Mouse (Mus musculus) embryo, embryonic 9.5 days (tissue): Measurements from ENCODE around the gene Med17.

Experiments
- DNase-seq: peaks from one replicate; pipeline ENCODE4 v3.0.0-alpha.2; 2017; ENCODE audit errors: extremely low spot score

Gene Med17

DNA sequence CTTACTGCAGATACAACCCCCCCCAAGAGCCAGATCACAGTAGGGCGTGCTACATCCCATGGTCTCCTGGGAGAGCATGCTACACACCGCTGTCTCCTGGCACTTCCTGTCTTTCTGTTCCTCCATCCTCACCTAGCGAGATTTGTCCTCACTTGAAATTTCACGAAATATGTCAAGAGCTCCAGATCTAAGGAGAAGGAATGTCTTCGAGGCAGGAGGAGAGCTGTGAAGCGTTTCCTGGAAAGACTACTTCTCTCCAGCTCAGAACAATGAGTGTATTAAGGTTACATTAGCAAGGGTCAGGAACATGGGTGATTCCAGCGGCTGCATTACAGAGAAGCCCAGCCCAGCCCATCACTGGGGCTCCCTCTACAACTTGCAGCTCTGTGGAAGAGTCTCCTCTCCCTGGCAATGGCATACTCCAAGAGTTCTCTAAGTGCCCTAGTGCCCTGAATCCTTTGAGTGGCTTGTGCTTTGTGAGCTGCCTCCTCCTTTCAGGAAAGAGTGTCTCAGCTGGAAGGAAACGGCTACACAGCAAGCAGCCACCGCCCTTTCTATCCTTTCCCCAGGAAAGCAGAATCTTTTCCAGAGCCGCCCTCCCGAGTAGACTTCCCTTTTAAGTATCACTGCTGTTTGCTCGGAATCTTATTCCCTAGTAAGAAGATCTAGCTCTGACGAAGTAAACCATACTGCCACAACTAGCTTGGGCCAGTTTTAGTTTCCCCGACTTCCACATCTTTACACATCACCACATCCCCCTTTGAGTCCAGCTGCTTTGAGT is 42.0 kb downstream of the Med17 start:
- no peak for DNase-seq

DNA sequence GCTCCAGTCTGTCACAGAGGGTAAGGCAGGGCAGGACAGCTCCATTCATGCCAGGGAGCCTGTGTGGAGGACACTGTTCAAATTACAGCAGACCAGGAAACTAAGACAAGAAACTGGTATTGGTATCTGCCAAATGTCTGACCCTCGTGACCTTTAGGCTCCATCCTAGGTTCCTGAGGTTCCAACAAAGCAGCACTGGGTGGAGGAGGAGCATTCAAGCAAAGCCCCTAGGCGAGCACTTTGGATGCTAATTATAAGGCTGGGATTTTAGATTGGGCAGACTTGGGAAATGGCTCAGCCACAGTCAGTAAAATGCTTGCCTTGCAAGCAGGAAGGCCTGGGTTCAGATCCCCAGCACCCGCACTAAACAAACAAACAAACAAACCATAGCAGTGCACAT is 43.7 kb downstream of the Med17 start:
- no peak for DNase-seq

- DNase-seq, result no peak
These were observed 46.1 kb downstream of the Med17 start for GRCm38 (mm10) chr9:15233604-15234003.

DNA sequence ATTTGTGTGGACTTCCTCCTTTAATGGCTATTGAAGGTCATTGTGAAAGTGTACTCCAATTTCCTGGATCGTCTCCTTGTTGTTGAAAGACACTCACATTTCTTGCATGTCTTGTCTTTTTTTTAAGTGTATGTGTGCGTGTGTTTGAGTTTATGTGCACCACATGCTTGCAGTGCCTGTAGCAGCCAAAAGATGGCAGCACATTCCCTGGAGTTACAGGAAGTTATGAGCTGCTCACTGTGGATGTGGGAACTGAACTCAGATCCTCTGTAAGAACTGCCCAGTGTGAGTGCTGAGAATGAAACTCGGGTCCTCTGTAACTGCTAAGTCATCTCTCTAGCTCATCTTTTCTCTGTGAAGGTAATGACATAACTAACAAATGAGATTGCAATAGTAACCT is 47.3 kb downstream of the Med17 start:
- DNase-seq, result no peak

DNA sequence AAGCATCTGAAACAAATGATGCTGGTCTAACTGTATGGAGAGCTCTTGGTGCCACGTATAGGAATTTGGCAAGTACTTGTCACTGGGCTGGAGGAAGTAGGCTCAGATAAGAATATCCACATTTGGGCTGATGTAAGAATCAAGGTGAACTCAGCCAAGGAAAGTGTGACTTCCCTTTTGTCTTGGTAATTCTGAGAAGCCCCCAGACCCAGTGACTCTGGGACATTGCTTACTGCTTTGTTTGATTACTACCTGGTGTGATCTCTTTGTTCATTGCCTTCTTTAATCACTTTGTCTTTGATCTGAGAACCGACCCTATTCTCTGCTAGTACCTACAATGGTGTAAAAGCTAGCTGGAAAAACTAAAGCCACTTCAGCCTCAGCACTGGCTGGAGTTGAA is 54.8 kb downstream of the Med17 start:
- no peak for DNase-seq

DNA sequence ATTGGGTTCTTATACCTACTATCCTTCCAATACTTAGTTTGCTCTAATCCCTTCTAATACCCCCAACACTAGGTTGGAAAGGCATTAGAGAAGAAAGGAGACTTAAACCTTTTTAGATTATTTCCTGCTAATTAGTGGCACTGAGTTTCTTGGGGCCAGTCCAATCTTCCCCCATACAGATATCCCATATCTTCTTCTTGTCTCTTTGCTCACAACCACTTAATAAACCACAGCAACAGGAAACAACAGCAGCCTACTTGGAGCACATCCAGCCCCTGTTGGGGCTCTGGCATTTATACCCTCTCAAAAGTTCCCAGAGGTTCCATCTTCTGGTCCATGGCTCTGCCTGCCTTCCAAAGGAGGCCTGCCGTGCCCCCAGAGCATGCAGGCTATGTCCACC is 66.0 kb downstream of the Med17 start:
- no peak for DNase-seq

GRCm38 (mm10) chr9:15211876-15212275 is 67.9 kb downstream of the Med17 start:
- no peak for DNase-seq
